Mouse (Mus musculus) heart, adult 2 months (tissue): ENCODE data around the gene Ttc7.

Source experiments
- CTCF ChIP-seq: fragments of 200-600 bp; IDR thresholded peaks from 2 replicates; pipeline ENCODE4 v1.8.1; 2022; ENCODE audit warnings: antibody characterized with exemption, mild to moderate bottlenecking, moderate library complexity
- EP300 ChIP-seq: fragments of 200-500 bp; IDR thresholded peaks from 2 replicates; pipeline ENCODE4 v1.6.1; 2011; ENCODE audit warnings: low read depth, low read length, control low read depth; ENCODE audit not compliant: insufficient read depth
- POLR2A ChIP-seq: fragments of 200-500 bp; IDR thresholded peaks from 2 replicates; pipeline ENCODE4 v1.6.1; 2011; ENCODE audit warnings: mild to moderate bottlenecking, low read depth, low read length, control low read depth; ENCODE audit not compliant: insufficient read depth

DNA sequence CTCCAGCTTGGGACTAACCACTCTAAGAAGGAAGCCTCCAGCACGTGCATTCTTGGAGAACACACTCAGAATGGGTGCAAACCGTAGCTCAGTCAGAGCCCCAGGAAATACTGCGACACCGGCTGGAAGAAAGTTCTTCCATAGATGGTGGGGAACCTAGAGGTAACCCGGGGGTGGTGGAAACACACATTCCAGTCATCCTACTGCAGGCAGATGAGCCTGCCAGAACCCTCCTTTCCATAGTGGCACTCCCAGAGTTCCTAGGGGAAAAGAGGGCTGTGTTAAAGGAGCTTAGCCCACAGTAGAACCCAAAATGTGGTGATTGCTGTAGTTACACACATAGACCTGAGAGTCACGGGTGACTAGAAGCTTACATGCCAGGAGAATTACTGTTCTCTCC, 50.2 kb downstream of the Ttc7 start:
- TF ChIP-seq CTCF (no peak), POLR2A (no peak), EP300 (no peak)
